Mouse (Mus musculus): ENCODE data around the gene Acat2.
"Not testable (repeated sequence)": the region's sequence is repeated elsewhere in the genome, so short reads cannot be mapped to it uniquely, and the experiment has no call there.

The Acat2 gene

GRCm38 (mm10) chr17:12960331-12960873 lies at the start of gene Acat2:
Acat2 (minus strand) TSS chr17:12960747.
- peak; percentile 89 for DNase-seq (ENCODE audit: low read depth, low spot score)

DNA sequence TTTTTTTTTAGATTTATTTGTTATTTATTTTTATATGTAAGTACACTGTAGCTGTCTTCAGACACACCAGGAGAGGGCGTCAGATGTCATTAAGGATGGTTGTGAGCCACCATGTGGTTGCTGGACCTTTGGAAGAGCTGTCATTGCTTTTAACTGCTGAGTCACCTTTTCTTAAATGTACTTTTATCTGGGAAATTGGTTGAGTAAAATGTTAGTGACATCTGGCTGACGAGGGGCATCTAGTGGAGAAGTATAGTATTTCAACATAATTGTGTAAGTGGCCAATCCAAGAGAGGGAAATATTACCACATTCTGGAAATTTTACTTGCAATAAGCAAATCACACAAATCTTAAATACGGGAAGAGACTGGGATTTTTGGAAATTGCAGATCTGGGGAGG lies 49.3 kb upstream of the Acat2 start:
- no peak for DNase-seq (ENCODE audit: low read depth, low spot score)

- no peak for DNase-seq (ENCODE audit: low read depth, low spot score)
These were observed 48.0 kb upstream of the Acat2 start for GRCm38 (mm10) chr17:13008528-13008927.

DNA sequence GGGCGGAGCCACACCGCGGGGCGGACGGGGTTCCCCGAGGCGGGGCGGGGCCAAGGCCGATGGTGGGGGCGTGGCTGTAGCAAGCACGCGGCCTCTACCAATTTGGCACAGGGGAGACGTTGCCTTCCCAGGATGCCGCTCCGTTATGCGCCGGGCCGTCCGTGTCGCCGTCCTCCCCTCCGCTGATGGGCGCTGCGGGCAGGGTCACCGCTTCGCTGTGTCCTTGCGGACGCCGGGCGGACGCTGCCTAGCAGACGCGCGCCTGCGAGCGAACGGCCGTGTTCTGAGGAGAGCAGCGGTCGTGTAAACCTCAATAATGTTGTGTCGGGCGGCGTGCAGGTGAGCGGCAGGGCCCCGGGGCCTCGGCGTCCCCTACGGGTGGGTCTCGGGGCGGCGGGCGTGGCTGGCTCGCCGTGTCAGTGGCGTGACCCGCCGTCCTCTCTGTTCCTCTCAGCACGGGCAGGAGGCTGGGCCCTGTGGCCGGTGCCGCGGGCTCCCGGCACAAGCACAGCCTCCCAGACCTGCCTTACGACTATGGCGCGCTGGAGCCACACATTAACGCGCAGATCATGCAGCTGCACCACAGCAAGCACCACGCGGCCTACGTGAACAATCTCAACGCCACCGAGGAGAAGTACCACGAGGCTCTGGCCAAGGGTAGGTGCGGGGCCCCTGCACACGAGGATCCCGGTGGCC lies 47.3 kb upstream of the Acat2 start:
- peak; percentile 96 for DNase-seq (ENCODE audit: low read depth, low spot score)

GRCm38 (mm10) chr17:13006984-13007383 lies 46.4 kb upstream of the Acat2 start:
- no peak for DNase-seq (ENCODE audit: low read depth, low spot score)

DNA sequence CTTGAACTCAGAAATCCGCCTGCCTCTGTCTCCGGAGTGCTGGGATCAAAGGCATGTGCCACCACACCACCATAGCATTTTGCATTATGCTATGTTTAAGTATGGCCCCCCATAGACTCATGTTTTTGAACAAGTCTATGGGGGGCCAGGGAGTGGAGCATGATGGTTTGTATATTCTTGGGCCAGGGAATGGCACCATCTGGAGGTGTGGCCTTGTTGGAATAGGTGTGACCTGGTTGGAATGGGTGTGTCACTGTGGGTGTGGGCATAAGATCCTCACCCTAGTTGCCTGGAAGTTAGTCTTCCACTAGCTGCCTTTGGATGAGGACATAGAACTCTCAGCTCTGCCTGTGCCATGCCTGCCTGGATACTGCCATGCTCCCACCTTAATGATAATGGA lies 46.0 kb upstream of the Acat2 start, which contains the start of gene Sod2:
TSS of gene Sod2 (plus strand) at position 301 of the 400 bp plus-strand sequence.
- not testable (repeated sequence) for DNase-seq (ENCODE audit: low read depth, low spot score)

DNA sequence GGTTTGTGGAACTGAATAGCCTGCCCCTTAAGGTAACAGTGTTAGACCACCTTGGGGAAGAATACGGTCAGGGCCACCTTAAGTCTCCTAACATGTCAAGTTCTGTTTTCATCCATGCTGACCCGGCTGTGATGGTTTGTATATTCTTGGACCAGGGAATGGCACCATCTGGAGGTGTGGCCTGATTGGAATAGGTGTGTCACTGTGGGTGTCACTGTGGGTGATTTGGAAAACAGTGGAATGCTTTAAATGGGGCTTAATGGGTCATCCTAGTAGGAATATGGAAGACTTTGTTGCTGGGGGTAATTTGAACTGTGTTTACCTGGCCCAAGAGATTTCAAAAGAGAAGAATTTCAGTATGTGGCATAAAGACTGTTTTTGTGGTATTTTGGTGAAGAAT lies 43.9 kb upstream of the Acat2 start:
- DNase-seq (ENCODE audit: low read depth, low spot score): not testable (repeated sequence)

DNA sequence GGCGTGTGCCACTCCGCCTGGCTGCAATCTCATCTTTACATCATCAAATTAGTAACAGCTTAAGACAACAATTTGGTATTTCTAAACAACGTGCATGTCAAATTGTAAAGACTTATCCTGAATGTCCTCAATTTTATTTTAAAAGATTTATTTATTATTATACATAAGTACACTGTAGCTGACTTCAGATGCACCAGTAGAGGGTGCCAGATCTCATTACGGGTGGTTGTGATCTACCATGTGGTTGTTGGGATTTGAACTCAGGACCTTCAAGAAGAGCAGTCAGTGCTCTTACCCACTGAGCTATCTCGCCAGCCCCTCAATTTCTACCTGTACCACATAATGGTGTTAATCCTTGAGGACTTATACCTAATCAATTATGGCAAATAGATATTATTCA lies 41.7 kb upstream of the Acat2 start:
- DNase-seq (ENCODE audit: low read depth, low spot score): not testable (repeated sequence)

GRCm38 (mm10) chr17:12999069-12999468 lies 38.5 kb upstream of the Acat2 start:
- no peak for DNase-seq (ENCODE audit: low read depth, low spot score)

GRCm38 (mm10) chr17:12997890-12998289 lies 37.3 kb upstream of the Acat2 start:
- no peak for DNase-seq (ENCODE audit: low read depth, low spot score)

DNA sequence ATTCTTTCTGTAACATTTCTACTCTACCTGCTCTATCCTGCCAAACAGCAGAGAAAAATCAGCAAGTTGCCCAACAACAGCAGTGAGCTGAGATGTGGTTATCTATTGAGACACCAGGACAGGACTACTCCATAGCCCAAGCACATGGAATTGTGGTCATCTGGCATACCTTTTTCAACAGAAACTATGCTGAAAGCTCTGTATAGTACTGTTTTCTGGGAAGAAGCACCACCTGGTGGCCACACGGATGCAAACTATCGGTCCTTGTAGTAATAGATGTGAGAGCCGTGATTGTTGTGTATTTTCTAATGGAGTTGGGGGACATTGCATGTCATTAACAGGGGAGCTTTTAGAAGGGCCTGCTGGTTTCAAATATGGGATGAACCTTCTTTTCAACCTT lies 35.8 kb upstream of the Acat2 start:
- DNase-seq (ENCODE audit: low read depth, low spot score): no peak

- no peak for DNase-seq (ENCODE audit: low read depth, low spot score)
These were observed 33.5 kb upstream of the Acat2 start, which contains the start of gene Wtap for GRCm38 (mm10) chr17:12994069-12994468. Wtap (minus strand) TSS chr17:12994169.

- DNase-seq (ENCODE audit: low read depth, low spot score): peak; percentile 96
These were observed 32.0 kb upstream of the Acat2 start for GRCm38 (mm10) chr17:12992470-12992991.

- peak; percentile 58 for DNase-seq (ENCODE audit: low read depth, low spot score)
These were observed 31.2 kb upstream of the Acat2 start for GRCm38 (mm10) chr17:12991635-12992358.

DNA sequence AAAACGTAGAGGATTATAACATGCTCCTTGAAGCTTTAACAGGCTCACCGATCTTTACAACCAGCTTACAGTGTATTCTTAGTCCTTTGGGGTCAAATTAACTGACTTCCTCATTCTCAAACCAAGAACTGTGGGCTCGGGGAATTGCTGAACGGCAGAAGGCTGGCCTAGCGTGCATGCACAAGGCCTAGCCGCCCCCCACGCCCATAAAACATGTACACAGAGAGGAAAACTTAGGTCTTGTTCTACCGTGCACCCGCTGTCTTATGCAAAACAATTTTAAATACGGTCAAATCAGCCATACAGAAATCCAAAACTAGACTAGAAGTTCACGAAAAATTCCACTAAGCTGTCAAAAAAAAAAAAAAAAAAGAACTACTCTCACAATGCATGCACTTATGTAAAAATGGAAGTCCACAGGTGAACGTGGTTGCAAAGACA lies 30.7 kb upstream of the Acat2 start:
- DNase-seq (ENCODE audit: low read depth, low spot score): no peak

DNA sequence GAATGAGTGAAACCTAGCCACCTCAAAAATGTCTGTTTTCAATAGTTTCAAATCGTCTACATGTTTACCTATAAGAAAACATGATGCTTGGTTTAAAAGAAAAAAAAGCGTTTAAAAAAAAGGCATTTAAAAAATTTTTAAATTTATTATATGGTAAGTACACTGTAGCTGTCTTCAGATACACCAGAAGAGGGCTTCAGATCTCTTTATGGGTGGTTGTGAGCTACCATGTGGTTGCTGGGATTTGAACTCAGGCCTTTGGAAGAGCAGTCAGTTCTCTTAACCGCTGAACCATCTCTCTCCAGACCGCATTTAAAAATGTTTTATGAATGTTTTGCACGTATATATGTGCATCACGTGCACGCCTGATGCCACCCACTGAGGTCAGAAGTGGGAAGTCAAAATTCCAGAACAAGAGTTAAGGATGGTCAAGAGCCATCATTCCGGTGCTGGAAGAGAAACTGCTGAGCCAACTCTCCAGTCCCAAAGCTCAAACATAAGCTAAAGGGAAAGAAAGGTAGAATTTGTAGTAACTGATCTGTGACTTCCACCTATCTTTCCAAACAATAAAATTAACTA lies 30.1 kb upstream of the Acat2 start:
- no peak for DNase-seq (ENCODE audit: low read depth, low spot score)

GRCm38 (mm10) chr17:12988096-12988495 lies 27.5 kb upstream of the Acat2 start:
- DNase-seq (ENCODE audit: low read depth, low spot score): not testable (repeated sequence)

DNA sequence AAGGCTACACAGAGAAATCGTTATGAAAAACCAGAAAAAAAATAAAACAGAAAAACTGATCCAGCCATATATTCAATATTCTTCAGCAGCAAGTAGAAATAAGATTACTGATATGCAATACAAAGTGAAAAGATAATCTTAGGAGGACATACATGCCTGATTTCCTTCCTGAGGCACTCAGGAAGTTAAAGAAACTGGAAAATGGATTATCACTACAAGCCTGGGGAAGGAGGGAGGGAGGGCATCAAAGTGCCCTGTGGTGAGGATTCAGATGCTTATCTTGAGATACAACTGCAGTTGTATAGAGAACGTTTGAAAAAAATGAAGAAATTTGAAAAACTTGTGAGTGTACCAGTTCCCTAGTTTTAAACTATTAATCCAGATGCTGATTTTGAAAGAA lies 23.4 kb upstream of the Acat2 start:
- no peak for DNase-seq (ENCODE audit: low read depth, low spot score)

GRCm38 (mm10) chr17:12978546-12978945 lies 18.0 kb upstream of the Acat2 start:
- DNase-seq (ENCODE audit: low read depth, low spot score): no peak

DNA sequence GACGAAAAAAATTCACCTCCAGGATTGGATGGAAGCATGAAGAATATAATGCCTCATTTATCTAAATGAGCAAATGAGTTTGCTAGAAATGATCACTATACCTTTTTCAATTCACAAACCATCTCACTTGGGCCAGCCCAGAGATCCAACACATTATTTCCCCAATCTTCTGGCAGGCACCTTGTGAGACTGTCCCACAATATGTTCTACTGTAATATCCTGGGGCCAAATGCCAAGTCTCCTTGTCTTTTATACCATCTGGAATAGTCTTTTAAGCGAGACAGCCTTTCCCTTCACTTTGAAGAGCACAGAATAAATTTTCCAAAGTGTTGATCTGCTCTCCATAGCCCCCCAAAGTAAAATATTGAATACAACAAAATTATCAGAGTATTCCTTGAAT lies 13.3 kb upstream of the Acat2 start:
- no peak for DNase-seq (ENCODE audit: low read depth, low spot score)

DNA sequence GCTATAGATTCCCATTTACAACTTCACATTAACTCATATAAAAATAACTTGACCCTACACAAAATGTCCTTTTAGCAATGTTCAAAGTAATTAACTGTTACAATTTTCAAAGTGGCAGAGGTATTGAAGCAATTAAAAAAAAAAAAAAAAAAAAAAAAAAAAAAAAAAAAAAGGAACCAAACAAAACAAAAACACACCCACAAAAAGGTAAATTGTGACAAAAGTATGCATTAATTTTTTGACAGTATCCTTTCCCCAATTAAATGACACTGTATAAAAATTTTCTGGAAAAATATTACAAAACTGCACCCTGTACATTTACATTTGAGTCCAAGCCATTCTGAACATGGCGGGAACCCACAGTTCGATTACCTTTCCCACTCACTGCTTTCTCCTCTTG lies 6.6 kb upstream of the Acat2 start:
- no peak for DNase-seq (ENCODE audit: low read depth, low spot score)

DNA sequence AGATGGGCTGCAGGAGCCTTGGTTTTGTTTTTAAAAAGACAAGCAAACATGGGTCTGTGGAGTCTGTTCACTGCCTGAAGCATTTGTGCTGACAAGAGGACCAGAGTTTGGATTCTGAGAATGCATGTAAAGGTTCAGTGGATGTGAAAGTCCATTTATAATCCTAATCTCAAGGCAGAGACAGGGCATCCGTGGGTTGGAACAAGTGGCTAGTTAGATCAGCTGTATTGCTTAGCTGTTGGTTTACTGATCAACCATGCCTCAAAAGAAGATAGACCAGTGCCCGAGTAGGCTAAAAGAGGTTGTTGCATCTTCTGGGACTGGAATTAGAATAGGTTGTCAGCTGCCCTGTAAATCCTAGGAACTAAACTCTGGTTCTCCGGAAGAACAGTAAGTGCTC lies 2.9 kb upstream of the Acat2 start:
- DNase-seq (ENCODE audit: low read depth, low spot score): no peak

Data from skeletal muscle tissue, adult 2 months (tissue).